Mouse (Mus musculus) lung, embryonic 16.5 days (tissue): ENCODE results near the gene Tubgcp3. TPM values are rescaled to one million over a fixed set of nuclear protein-coding genes. Genes with fewer than 3 reads are reported as not detected.

Source experiments
- ATAC-seq: fragments of 200-750 bp; cut with Nextera tagmentation; 2 replicates; pipeline ENCODE4 v1.8.0; 2017; ENCODE audit warnings: low read depth, mild to moderate bottlenecking, moderate library complexity
- H3K27ac ChIP-seq: fragments of 300-500 bp; sonication (generic); 2 replicates; pipeline ENCODE4 v1.5.1; 2014; ENCODE audit warnings: mild to moderate bottlenecking, control low read depth, low read length
- H3K27me3 ChIP-seq: fragments of 300-500 bp; sonication (generic); 2 replicates; pipeline ENCODE4 v1.6.1; 2014; ENCODE audit warnings: low read depth, low read length, mixed read lengths; ENCODE audit not compliant: control insufficient read depth, insufficient read depth
- H3K36me3 ChIP-seq: fragments of 300-500 bp; sonication (generic); 2 replicates; pipeline ENCODE4 v1.6.1; 2014; ENCODE audit warnings: low read length; ENCODE audit not compliant: control insufficient read depth, insufficient read depth
- H3K4me1 ChIP-seq: fragments of 300-500 bp; sonication (generic); replicated peaks from 2 replicates; pipeline ENCODE4 v1.6.1; 2014; ENCODE audit warnings: low read length, mixed read lengths; ENCODE audit not compliant: control insufficient read depth, insufficient read depth
- H3K4me2 ChIP-seq: fragments of 300-500 bp; sonication (generic); 2 replicates; pipeline ENCODE4 v1.6.1; 2014; ENCODE audit warnings: low read depth, low read length, control low read depth
- H3K4me3 ChIP-seq: fragments of 300-500 bp; sonication (generic); 2 replicates; pipeline ENCODE4 v1.5.1; 2014; ENCODE audit warnings: mild to moderate bottlenecking, low read length, control low read depth
- H3K9ac ChIP-seq: fragments of 300-500 bp; sonication (generic); 2 replicates; pipeline ENCODE4 v1.6.1; 2014; ENCODE audit warnings: low read length, control low read depth
- H3K9me3 ChIP-seq: fragments of 300-500 bp; sonication (generic); 2 replicates; pipeline ENCODE4 v1.6.1; 2016; ENCODE audit warnings: low read length; ENCODE audit not compliant: control insufficient read depth
- WGBS: fragments of 180-500 bp; shearing (Covaris S2); extraction: QIAGEN DNeasy Blood & Tissue Kit; methylation state at CpG from one replicate; pipeline ENCODE4 v1.1.7; 2014; 5-methylcytosine and 5-hydroxymethylcytosine counted together
- microRNA-seq: library from miRNA; unstranded; fragments of <30 nt; microRNA quantifications from one replicate; pipeline ENCODE4, GENCODE M21; 2016
- polyA plus RNA-seq: library from polyadenylated mRNA; unstranded; fragments of >200 nt; fragmentation: Nextera tagmentation; extraction: Ambion mirVana; gene quantifications from 2 replicates; pipeline ENCODE4 v1.2.1, GENCODE M21; 2015

Tubgcp3 gene
- polyA plus RNA-seq, 1 experiment from 2014 or later = 45.3 TPM

GRCm38 (mm10) chr8:12576003-12576402 is 96.0 kb downstream of the Tubgcp3 start:
- Histone ChIP-seq H3K4me1 (no peaks in the 10 kb centered on the region), H3K27ac (no peak overlapping the region), H3K4me2 (no peak overlapping the region), H3K9ac (no peak overlapping the region), H3K4me3 (no peak overlapping the region), H3K27me3 (no peaks in the 10 kb centered on the region), H3K36me3 (no peaks in the 10 kb centered on the region), H3K9me3 (no peaks in the 10 kb centered on the region)
- no peak for ATAC-seq
- WGBS = 66% methylated on average over 5 of the region's 5 CpGs

GRCm38 (mm10) chr8:12572814-12573534 is 99.1 kb downstream of the Tubgcp3 start, which contains the start of gene Spaca7:
Gene Spaca7, plus strand, starts transcription at chr8:12573029.
- no peak for ATAC-seq
- Histone ChIP-seq H3K4me2 (no peak within 1 kb of the TSS), H3K4me3 (no peak within 1 kb of the TSS), H3K27ac (no peak within 1 kb of the TSS), H3K9me3 (no peaks in the 10 kb centered on the region), H3K9ac (no peak within 1 kb of the TSS), H3K4me1 (no peaks in the 10 kb centered on the region), H3K27me3 (no peaks in the 10 kb centered on the region), H3K36me3 (no peaks in the 10 kb centered on the region)
- 53% methylated on average over 14 of the region's 14 CpGs for whole genome bisulfite sequencing

GRCm38 (mm10) chr8:12566509-12566908 is 105.5 kb downstream of the Tubgcp3 start:
- no peak for ATAC-seq
- peaks cover 7% of the 10 kb centered on the region; the same call in 1 of the 2 replicates for H3K27me3 ChIP-seq
- WGBS = 28% methylated on average over 7 of the region's 7 CpGs

GRCm38 (mm10) chr8:12565488-12565887 is 106.6 kb downstream of the Tubgcp3 start:
- Histone ChIP-seq H3K36me3 (no peaks in the 10 kb centered on the region), H3K9me3 (no peaks in the 10 kb centered on the region), H3K9ac (no peak overlapping the region), H3K27me3 (peaks cover 7% of the 10 kb centered on the region; the same call in 1 of the 2 replicates), H3K4me1 (no peaks in the 10 kb centered on the region), H3K4me3 (no peak overlapping the region), H3K4me2 (no peak overlapping the region), H3K27ac (no peak overlapping the region)
- ATAC-seq = no peak
- WGBS = 62% methylated on average over 10 of the region's 10 CpGs

More at GRCm38 (mm10) chr8:12566509-12566908, 105.5 kb downstream of the Tubgcp3 start:
- Histone ChIP-seq H3K4me3 (no peak overlapping the region), H3K27ac (no peak overlapping the region), H3K4me2 (no peak overlapping the region), H3K4me1 (no peaks in the 10 kb centered on the region), H3K36me3 (no peaks in the 10 kb centered on the region), H3K9me3 (no peaks in the 10 kb centered on the region), H3K9ac (no peak overlapping the region)

- ATAC-seq = no peak
- Histone ChIP-seq H3K4me3 (no peak overlapping the region), H3K27me3 (peaks cover 7% of the 10 kb centered on the region; the same call in 1 of the 2 replicates), H3K36me3 (no peaks in the 10 kb centered on the region), H3K27ac (no peak overlapping the region), H3K9me3 (no peaks in the 10 kb centered on the region), H3K4me2 (no peak overlapping the region), H3K4me1 (no peaks in the 10 kb centered on the region), H3K9ac (no peak overlapping the region)
- 4% methylated on average over 4 of the region's 4 CpGs for WGBS
These were observed 107.7 kb downstream of the Tubgcp3 start for GRCm38 (mm10) chr8:12564307-12564706.

Small RNA genes within 50 kb of the gene (microRNA-seq; reads per million reads assigned to microRNA genes)
- not detected for gene Gm26483

Other genes with a start within 250 kb of the Tubgcp3 start
- not detected in 2 replicates for gene Spaca7, start 99.2 kb downstream of the Tubgcp3 start, polyA plus RNA-seq
- 15.7 and 19.3 TPM in 2 replicates for gene Atp11a, start 84.8 kb upstream of the Tubgcp3 start, polyA plus RNA-seq
- gene Mcf2l, start 201.6 kb upstream of the Tubgcp3 start, polyA plus RNA-seq = 16.0 and 16.1 TPM in 2 replicates